Mouse (Mus musculus) C3H10T1/2 (cell line): Measurements from ENCODE around the gene Zbtb8b. TPM values are rescaled to one million over a fixed set of nuclear protein-coding genes. Genes with fewer than 3 reads are reported as not detected.

Experiments used
- polyA plus RNA-seq, 2 experiments: library from polyadenylated mRNA; unstranded; fragments of >200 nt; fragmentation: generic; extraction: Trizol; gene quantifications; one replicate each; pipeline ENCODE4 v1.2.1; 2012; ENCODE audit warnings: missing spikeins in 2 of 2

The Zbtb8b gene
- polyA plus RNA-seq, result under 1 TPM in 1 of 2 experiments, not detected in 1; 0.01 TPM

DNA sequence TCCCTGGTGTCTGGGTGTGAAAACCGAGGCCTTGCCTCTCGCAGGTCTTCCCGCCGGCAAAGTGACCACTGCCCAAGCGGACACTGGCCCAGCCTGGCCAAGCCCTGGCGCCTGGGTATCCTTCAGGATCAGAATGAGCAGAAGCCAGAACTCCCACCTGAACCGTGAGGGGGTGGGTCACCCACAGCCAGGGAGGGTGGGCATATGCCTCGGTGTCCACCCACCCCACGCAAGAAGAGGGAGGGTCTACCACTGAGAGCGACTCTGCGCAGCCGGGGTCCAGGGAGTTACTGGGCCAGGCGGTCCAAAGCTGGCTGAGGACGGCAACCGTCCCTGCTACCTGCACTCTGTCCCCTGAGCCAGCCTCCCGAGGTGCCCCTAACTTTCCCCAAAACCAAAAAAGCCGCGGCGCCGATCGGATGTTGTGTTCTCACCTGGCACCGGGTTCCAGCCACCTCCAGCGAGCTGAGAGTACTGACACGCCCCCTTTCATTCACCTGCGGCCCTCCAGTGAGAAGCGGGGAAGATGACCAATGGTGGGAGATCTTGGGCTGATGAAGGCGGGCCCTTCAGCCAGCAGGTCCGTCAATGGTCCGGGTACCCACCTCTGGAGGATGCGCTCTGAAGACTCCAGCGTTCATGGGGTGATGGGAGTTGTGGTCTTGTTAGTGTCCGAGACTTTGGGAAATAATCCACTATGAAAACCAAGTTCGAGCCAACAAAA, at the start of gene Zbtb8b:
Gene Zbtb8b (minus strand): TSS at position 514 of the 724 bp plus-strand sequence.

DNA sequence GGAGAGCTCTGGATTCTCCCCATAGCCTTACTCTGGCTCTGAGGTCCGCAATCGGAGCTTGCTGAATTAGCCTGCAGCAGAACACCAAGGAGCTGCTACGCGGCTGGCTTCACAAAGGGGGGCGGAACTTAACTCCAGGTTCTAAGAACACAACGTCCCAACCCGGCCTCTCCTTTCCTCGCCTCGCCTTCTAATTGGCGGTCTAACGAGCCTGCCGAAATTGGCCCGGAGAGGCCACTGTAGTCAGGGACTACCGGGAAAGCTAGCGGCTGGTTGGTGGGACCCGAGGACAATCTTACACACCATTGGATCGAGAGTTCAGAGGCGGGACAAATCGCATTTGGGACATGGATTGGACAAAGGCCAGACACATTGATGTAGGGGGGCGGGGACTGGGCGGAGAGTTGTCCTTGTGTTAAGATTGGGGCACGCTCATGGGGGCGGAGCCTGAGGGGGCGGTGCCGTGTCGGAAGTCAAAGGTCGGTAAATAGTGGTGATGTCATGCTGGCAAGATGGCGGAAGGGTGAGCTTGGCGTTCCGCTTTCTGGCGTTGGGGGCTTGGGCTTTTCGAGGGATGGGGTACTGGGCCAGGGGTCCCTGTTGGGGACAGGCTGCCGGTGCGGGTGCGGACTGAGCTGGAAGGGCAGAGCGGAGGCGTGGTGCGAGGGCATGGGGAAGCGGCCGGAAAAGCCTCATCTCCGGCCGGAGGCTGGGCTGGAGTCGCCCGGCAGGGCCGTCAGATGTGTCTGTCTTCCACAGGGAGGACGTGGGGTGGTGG, 20.7 kb upstream of the Zbtb8b start, which contains the start of gene Bsdc1:
Gene Bsdc1 (plus strand): TSS at position 399 of the 778 bp plus-strand sequence.

GRCm38 (mm10) chr4:129377601-129378390, 62.9 kb downstream of the Zbtb8b start, which contains the start of gene Zbtb8a:
Zbtb8a (minus strand) TSS chr4:129378116.

Other genes with a start within 250 kb of the Zbtb8b start
- 10 to 100 TPM in 1 of 2 experiments, 1 to 10 TPM in 1; 7.0 to 19.9 TPM for gene C77080, start 179.4 kb downstream of the Zbtb8b start, polyA plus RNA-seq
- 1 to 10 TPM in 1 of 2 experiments, under 1 TPM in 1; 0.04 to 1.4 TPM for gene Sync, start 153.2 kb downstream of the Zbtb8b start, polyA plus RNA-seq
- 100 to 1,000 TPM in 1 of 2 experiments, 10 to 100 TPM in 1; 91.9 to 133 TPM for gene Rbbp4, start 105.5 kb downstream of the Zbtb8b start, polyA plus RNA-seq
- 10 to 100 TPM in 1 of 2 experiments, 1 to 10 TPM in 1; 2.4 to 26.0 TPM for gene Zbtb8os, start 105.2 kb downstream of the Zbtb8b start, polyA plus RNA-seq
- 1 to 10 TPM; 1.4 to 8.8 TPM for gene Zbtb8a, start 62.7 kb downstream of the Zbtb8b start, polyA plus RNA-seq
- gene Bsdc1, start 20.7 kb upstream of the Zbtb8b start, polyA plus RNA-seq, result 10 to 100 TPM in 1 of 2 experiments, 1 to 10 TPM in 1; 2.2 to 20.7 TPM
- not detected for gene Tssk3, start 50.2 kb upstream of the Zbtb8b start, polyA plus RNA-seq
- under 1 TPM in 1 of 2 experiments, not detected in 1; 0.09 TPM for gene Fam229a, start 50.3 kb upstream of the Zbtb8b start, polyA plus RNA-seq
- gene Marcksl1, start 72.7 kb upstream of the Zbtb8b start, polyA plus RNA-seq, result 100 to 1,000 TPM in 1 of 2 experiments, 10 to 100 TPM in 1; 57.5 to 148 TPM
- gene Hdac1, start 101.9 kb upstream of the Zbtb8b start, polyA plus RNA-seq, result 10 to 100 TPM; 10.4 to 97.9 TPM
- gene Lck, start 132.8 kb upstream of the Zbtb8b start, polyA plus RNA-seq, result under 1 TPM; 0.12 to 0.33 TPM
- under 1 TPM in 1 of 2 experiments, not detected in 1; 0.12 TPM for gene Fam167b, start 137.7 kb upstream of the Zbtb8b start, polyA plus RNA-seq
- gene Eif3i, start 159.8 kb upstream of the Zbtb8b start, polyA plus RNA-seq, result 100 to 1,000 TPM; 267 to 601 TPM
- 100 to 1,000 TPM; 192 to 203 TPM for gene Tmem234, start 159.8 kb upstream of the Zbtb8b start, polyA plus RNA-seq
- gene Dcdc2b, start 173.4 kb upstream of the Zbtb8b start, polyA plus RNA-seq, result under 1 TPM; 0.27 to 0.48 TPM
- gene Iqcc, start 178.2 kb upstream of the Zbtb8b start, polyA plus RNA-seq, result 10 to 100 TPM in 1 of 2 experiments, 1 to 10 TPM in 1; 6.8 to 27.3 TPM
- gene Ccdc28b, start 183.1 kb upstream of the Zbtb8b start, polyA plus RNA-seq, result 10 to 100 TPM in 1 of 2 experiments, 1 to 10 TPM in 1; 8.4 to 46.3 TPM
- 10 to 100 TPM in 1 of 2 experiments, 1 to 10 TPM in 1; 9.4 to 25.1 TPM for gene Txlna, start 200.2 kb upstream of the Zbtb8b start, polyA plus RNA-seq
- 10 to 100 TPM in 1 of 2 experiments, 1 to 10 TPM in 1; 5.5 to 16.3 TPM for gene Kpna6, start 231.9 kb upstream of the Zbtb8b start, polyA plus RNA-seq